Mouse (Mus musculus) spleen, adult 12 weeks (tissue): Measurements from ENCODE around the gene Cdc6.
"Not testable (repeated sequence)": the region's sequence is repeated elsewhere in the genome, so short reads cannot be mapped to it uniquely, and the experiment has no call there.

Source experiments
- DNase-seq: peaks from one replicate; pipeline ENCODE4 v3.0.0; 2022; ENCODE audit warnings: low spot score

Gene Cdc6

GRCm38 (mm10) chr11:98909654-98910053, 2.1 kb downstream of the Cdc6 start:
- DNase-seq, result peak; percentile 71

- no peak for DNase-seq
Observed at GRCm38 (mm10) chr11:98910415-98910814, 2.8 kb downstream of the Cdc6 start.

DNA sequence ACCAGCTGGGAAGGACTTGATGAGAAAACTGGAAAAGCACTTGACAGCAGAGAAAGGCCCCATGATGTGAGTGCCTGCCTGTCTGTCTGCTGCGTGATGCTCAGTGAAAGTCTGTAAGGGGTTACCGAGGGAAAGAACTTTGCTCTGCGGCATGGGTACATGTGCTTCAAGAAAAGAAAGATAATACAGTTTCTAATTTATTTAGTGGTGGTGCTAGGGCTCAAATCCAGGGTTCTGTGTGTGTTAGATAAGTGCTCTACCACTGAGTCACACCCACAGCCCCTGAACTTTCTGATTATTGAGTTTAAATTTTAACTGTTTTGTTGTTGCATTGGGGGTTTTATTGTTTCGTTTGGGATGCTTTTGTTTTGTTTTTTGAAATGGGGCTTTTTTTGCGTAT, 3.9 kb downstream of the Cdc6 start:
- peak; percentile 45 for DNase-seq

DNA sequence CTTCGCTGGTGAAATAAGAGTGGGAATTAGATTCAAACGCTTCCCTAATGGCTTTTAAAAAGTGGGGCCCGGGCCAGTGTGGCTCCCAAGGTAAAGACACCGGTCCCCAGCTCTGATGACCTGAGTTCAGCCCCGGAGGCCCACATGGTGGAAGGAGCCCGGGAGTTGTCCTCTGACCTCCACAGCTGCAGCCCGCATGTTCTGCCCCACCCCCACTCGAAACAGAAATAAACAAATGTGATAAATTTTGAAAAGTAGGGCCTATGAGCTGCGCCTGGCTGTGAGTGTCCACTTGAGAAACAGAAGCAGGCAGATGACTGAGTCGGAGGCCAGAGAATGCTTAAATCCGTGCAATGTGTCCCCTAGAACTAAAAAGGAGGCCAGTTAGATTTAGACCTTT, 6.6 kb downstream of the Cdc6 start:
- DNase-seq, result no peak

- not testable (repeated sequence) for DNase-seq
Observed at GRCm38 (mm10) chr11:98916376-98916775, 8.8 kb downstream of the Cdc6 start.

DNA sequence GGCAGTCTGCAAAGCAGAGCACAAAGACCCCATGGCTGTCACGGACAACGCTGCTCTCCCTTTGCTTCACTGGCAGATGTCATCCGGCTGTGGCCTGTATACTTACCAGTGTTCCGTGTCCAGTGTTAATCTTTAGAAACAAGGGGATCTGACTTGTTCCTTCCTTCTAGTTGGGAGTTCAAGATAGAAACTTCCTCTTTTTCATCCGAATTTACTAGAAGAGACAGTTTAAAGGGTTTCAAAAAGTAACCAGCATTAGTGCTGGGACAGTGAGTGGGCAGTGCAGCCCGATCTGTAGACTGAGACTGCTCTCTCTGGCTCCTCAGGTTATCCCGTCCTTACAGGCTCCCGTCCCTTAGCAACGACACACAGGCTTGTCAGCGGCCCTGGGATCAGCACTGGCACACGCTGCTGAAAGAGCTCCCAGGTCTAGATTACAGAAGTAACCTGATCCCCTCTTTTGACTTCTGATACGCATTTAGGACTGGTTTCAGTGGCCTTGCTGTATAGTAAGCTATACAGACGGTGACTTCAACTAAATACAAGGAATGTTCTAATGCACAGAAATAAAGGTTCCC, 9.9 kb downstream of the Cdc6 start:
- DNase-seq, result no peak

- no peak for DNase-seq
Observed at GRCm38 (mm10) chr11:98918231-98918630, 10.6 kb downstream of the Cdc6 start.

DNA sequence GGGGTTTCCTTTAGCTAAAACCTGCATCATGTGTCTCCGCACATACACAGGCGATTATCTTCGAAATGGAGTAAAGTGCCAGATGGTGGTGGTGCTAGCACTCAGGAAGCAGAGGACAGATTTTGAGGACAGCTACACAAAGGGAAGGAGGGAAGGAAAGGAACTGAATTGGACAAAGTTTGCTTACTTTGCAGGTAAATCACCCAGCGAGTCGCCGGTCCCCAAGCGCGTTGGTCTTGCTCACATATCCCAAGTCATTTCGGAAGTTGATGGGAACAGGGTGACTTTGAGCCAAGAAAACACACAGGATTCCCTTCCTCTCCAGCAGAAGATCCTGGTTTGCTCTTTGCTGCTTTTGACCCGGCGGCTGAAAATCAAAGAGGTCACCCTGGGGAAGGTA, 11.4 kb downstream of the Cdc6 start:
- DNase-seq, result no peak

DNA sequence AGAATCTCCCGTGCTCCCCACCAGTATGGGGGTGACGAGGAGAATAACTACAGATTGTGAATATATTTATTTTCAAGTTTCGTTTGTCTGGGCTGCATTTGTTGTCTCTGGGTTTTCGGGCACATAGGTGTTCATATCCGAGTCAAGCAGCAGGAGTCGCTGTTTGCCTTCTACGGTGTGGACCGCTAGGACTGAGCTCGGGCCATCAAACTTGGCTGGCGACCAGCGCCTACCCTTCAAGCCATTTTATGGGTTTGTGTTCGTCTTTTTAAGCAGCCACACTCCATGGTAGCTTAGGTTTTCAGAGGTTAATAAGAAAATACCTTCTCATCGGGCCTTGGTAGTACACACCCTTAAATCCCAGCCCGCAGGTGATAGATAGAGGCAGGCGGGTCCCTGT, 14.2 kb downstream of the Cdc6 start:
- not testable (repeated sequence) for DNase-seq

DNA sequence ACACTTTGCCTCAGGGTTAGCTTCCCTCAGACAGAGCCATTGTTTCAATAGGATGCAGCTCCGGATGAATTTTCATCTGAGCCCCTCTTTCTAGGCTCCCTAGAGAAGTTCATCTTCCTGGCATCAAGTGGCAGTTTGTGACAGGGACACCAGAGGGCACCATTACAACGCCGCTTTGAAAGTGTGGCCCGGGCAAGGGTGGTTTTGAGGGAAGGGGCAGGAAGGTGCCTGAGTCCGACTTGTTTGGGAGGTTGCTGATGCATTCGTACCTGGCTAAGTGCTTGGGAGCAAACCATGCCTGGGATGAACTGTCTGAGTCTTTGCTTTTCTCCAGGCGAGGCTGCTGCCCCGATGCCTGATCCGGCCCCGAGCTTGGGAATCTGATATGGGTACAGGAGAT, 14.7 kb downstream of the Cdc6 start:
- not testable (repeated sequence) for DNase-seq

DNA sequence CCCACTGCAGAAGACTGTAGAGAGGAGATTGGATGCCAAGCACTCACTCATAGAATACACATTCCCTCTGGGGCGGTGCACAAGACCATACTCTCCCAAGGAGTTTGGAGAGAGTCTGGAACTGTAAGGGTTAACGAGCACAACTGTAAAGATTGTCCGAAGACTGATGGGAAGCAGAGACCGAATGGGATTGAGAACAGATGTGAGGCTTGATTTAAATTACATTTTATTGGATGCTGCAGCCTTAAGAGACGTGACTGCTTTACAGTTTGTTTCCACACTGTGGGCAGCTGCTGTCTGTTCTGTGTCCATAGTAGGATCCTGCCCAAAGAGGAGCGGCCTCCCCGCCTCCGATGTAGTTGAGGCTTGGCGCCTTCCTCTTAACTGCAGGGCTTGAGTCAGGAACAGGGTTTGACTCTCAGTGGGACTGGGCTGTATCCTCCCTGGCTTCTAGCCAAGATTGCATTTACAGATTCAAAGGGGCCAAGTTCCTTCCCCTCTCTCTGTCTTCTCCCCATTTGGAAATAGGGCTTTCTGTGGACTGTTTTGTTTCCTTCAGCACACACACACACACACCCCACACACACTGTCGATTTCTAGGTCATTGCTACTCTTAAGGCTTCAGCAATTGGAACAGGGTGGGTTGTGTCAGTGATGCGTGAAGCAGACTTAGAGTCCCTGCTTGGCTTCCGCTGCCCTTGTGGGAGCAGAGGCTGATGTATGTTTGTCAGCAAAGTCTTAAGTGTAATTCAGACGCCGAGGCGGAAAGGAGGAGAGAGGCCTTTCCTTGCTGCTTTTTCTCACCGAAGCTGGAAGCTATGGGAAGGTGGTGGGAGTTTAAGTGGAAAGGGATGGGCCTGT, 15.5 kb downstream of the Cdc6 start:
- not testable (repeated sequence) for DNase-seq

DNA sequence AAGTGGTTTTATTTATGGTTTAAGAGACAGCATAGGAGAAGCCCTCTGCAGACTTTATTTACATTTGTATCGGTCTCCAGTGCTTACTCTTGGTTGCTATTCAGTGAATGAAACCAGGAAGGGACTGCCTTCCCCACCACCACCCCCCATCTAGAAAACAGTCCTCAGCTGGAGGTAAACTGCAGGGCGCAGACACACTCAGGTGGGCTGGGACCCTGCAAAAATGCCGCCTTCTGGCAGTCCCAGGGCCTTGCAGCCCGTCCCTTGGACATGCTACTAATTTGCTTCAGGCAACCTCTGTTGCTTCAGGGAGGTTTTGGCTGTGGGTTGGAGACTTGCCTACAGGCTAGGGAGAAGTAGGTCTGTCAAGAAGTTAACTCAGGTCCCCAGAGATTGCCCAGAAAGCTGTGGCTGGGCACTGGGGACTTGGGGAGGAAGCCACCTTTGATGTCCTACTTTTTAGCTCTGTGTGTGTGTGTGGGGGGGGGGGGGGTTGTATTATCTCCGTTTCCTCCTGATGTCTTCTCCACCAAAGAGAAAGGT, 17.1 kb downstream of the Cdc6 start:
- no peak for DNase-seq

DNA sequence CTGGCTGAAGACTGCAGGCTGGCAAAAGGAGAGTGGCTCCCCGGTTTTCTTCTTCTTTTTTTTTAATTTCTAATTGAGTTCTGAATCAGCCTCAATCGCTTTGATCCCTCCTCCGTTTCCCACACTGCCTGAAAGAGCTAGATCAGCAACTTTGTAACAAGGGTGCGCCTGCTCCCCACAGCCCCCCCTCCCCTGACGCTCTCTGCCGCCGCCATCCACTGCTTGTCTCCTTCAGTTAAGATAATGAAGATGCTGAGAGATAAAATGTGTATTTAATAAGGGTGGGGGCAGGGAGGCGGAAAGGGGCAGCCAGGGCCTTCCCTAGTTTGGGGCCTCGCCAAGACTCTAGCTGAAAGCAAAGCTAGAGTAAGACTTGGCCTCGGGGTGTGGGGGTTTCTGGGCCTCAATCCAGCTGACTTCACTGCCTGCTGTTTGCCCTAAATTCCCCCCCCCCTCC, 17.7 kb downstream of the Cdc6 start:
- DNase-seq, result no peak

- DNase-seq, result no peak
Observed at GRCm38 (mm10) chr11:98925868-98926311, 18.3 kb downstream of the Cdc6 start.

GRCm38 (mm10) chr11:98926553-98926952, 19.0 kb downstream of the Cdc6 start:
- no peak for DNase-seq

GRCm38 (mm10) chr11:98927438-98928076, 20.0 kb downstream of the Cdc6 start, which contains the start of gene Rara:
Gene Rara, plus strand, starts transcription at chr11:98927818.
- DNase-seq, result no peak

- DNase-seq, result no peak
Observed at GRCm38 (mm10) chr11:98928186-98928893, 20.7 kb downstream of the Cdc6 start.

DNA sequence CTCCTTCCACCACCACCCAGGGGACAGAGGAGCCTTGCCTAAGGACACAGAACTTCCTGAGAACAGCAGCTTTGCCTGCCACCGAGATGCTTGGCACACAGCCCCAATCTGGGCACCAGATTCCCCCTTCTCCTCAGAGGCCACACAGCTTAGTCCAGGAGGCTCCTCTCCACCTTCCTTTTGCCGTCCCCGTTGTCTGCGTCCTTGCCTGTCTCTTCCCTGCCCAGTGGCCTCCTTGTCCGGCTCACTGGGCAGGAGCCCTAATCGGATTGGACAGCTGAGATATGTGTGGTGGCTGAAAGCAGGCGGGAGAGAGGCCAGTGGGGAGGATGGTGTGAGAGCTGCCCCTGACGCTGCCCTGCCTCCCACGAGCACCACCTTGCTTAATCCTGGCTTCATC, 21.9 kb downstream of the Cdc6 start:
- no peak for DNase-seq

DNA sequence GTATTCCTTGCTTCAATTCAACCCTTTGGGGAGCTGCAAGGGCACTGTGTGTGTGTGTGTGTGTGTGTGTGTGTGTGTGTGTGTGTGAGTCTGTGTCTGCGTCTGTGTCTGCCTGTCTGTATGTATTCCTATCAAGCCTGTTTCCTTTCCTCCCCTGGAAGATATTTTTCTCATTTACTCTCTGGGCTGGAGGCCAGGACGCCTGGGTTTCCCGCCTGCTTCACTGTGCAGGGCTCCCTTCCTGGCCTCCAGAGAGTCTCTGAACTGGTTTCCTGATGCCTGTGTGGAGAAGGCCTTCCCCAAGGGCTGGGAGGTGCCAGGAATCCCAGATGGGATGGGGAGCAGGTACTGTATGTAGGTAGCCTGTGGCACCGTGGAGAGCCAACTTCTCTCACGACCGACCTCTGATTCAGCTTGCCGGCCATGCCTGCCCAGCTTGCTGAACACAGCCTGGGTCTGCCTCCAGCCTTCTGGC, 22.6 kb downstream of the Cdc6 start:
- DNase-seq, result no peak

- DNase-seq, result no peak
Observed at GRCm38 (mm10) chr11:98930773-98931512, 23.3 kb downstream of the Cdc6 start.
